Mouse (Mus musculus) colon, adult 2 months (tissue): ENCODE results near the gene Tex38. TPM values are rescaled to one million over a fixed set of nuclear protein-coding genes. Genes with fewer than 3 reads are reported as not detected.

ENCODE experiments used
- polyA plus RNA-seq: library from polyadenylated mRNA; depleted of rRNA; stranded (reverse); fragments of >200 nt; gene quantifications from 2 replicates; pipeline ENCODE4 v1.2.3, GENCODE M21; 2012; rRNA removed

Tex38 gene
- 0.30 TPM in 1 of 2 replicates, not detected in the other for polyA plus RNA-seq

GRCm38 (mm10) chr4:115780918-115781317, at the start of gene Tex38:
Tex38 (minus strand) TSS chr4:115781018.

GRCm38 (mm10) chr4:115827888-115828571, 47.2 kb upstream of the Tex38 start, which contains the start of gene Mob3c:
Mob3c (plus strand) TSS chr4:115828092.

GRCm38 (mm10) chr4:115784769-115785510, 4.1 kb upstream of the Tex38 start, which contains the start of gene Atpaf1:
Atpaf1 (plus strand) TSS chr4:115784812.

GRCm38 (mm10) chr4:115737551-115738041, 43.2 kb downstream of the Tex38 start, which contains the start of gene Efcab14:
Efcab14 (plus strand) TSS chr4:115737744.

Other genes with a start within 250 kb of the Tex38 start
- gene Cyp4a31, start 217.4 kb downstream of the Tex38 start, polyA plus RNA-seq: not detected in 2 replicates
- gene Cyp4a32, start 180.0 kb downstream of the Tex38 start, polyA plus RNA-seq: not detected in 2 replicates
- gene Cyp4b1, start 133.3 kb downstream of the Tex38 start, polyA plus RNA-seq: 14.0 and 31.0 TPM in 2 replicates
- 32.9 and 33.9 TPM in 2 replicates for gene Efcab14, start 43.3 kb downstream of the Tex38 start, polyA plus RNA-seq
- gene Atpaf1, start 3.8 kb upstream of the Tex38 start, polyA plus RNA-seq: 41.3 and 58.8 TPM in 2 replicates
- 30.4 and 39.2 TPM in 2 replicates for gene Mob3c, start 47.1 kb upstream of the Tex38 start, polyA plus RNA-seq
- gene Mknk1, start 58.2 kb upstream of the Tex38 start, polyA plus RNA-seq: 29.5 and 30.2 TPM in 2 replicates
- not detected in 2 replicates for gene Kncn, start 103.4 kb upstream of the Tex38 start, polyA plus RNA-seq
- not detected in 2 replicates for gene 6430628N08Rik, start 109.6 kb upstream of the Tex38 start, polyA plus RNA-seq
- not detected in 2 replicates for gene Dmbx1, start 158.9 kb upstream of the Tex38 start, polyA plus RNA-seq
- gene Faah, start 236.9 kb upstream of the Tex38 start, polyA plus RNA-seq: 40.5 and 63.8 TPM in 2 replicates